Mouse (Mus musculus) CH12.LX (cell line): Measurements from ENCODE around the gene Ganc.

Source experiments
- CTCF ChIP-seq, 2 experiments: IDR thresholded peaks in 1 of 2; conservative IDR thresholded peaks in 1 of 2; 2 replicates each; pipeline ENCODE4 v1.5.1; 2011 to 2012; ENCODE audit warnings: low read depth in 2 of 2, low read length in 2 of 2, improper control_type of control experiment in 1 of 2, inconsistent platforms in 1 of 2, mild to moderate bottlenecking in 1 of 2, moderate library complexity in 1 of 2
- POLR2A ChIP-seq: IDR thresholded peaks from 2 replicates; pipeline ENCODE4 v1.6.1; 2011; ENCODE audit warnings: low read depth, mild to moderate bottlenecking, improper control_type of control experiment, low read length

DNA sequence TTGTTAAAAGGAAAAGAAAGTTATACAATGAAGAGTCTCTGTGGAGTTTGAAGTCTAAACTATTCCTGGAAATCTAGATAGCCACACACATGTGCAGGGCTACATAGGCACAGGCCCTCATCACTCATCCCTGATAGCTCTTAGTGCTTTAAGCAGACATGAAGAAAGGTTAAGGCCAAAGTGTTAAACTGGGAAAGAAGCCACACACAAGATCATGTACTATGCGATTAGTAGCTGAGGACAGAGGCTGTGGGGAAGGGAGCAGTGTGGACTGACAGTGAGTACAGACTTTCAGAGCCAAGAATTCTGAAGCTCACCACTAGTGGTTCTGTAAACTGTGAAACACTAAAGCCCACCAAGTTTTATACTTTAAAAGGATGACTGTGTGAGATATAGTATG, 12.8 kb upstream of the Ganc start:
- TF ChIP-seq POLR2A (no peak), CTCF (conservative IDR thresholded peaks at IDR 0.05 in 1 of 2, IDR thresholded peaks at IDR 0.05 in 1 of 2; ENCODE audit: low read depth in 2 of 2, low read length in 2 of 2) (no peak)
